Mouse (Mus musculus): ENCODE data around the gene Tmem246. TPM values are rescaled to one million over a fixed set of nuclear protein-coding genes. Genes with fewer than 3 reads are reported as not detected.

The Tmem246 gene
- polyA plus RNA-seq, 1 experiment from 2014 or later = 62.6 TPM

- peak; percentile 60 for DNase-seq (ENCODE audit: low spot score)
- Histone ChIP-seq H3K36me3 (ENCODE audit: control insufficient read depth, insufficient read depth, low read length) (peaks cover 3% of the 10 kb centered on the region; the same call in 1 of the 2 replicates), H3K4me1 (replicated peaks; ENCODE audit: control insufficient read depth, insufficient read depth) (no peaks in the 10 kb centered on the region), H3K4me2 (replicated peaks; ENCODE audit: low read depth) (no peak overlapping the region), H3K9me3 (ENCODE audit: control insufficient read depth, low read length) (no peaks in the 10 kb centered on the region), H3K9ac (ENCODE audit: low read length) (no peak overlapping the region), H3K27me3 (ENCODE audit: control insufficient read depth, insufficient read depth, low read length) (no peaks in the 10 kb centered on the region), H3K27ac (replicated peaks) (peak overlapping the region; percentile 37), H3K4me3 (ENCODE audit: low read depth, low read length) (no peak overlapping the region)
- whole genome bisulfite sequencing = 68% methylated on average over 2 of the region's 2 CpGs
- TF ChIP-seq EP300 (optimal IDR thresholded peaks at IDR 0.05) = no peak
- no peak for TF ChIP-seq CTCF (IDR thresholded peaks at IDR 0.05; ENCODE audit: low read depth)
- ATAC-seq (ENCODE audit: low FRiP score, low TSS enrichment) = peak; percentile 86
These were observed 7.5 kb downstream of the Tmem246 start for GRCm38 (mm10) chr4:49590152-49590551.

DNA sequence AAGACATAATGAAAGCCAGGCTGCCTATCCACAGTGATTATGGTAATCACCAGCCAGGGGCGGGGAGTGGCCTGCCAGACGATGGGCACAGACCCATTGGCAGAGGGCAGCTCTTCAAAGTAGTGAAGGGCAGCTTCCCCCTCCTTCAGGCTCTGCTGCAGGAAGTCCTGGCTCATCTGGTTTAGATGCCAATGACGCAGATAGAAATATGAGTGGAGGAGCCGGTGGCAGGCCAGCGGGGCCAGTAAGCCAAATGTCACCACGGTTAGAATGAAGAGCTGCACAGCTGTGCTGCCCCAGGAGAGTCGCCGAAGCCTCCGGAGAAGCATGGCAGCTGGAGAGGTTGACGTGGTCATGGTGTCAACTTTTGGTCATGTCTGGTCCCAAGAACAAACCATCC, 10.9 kb downstream of the Tmem246 start:
- H3K27me3 ChIP-seq (ENCODE audit: control insufficient read depth, insufficient read depth, low read length) = no peaks in the 10 kb centered on the region
- TF ChIP-seq EP300 (optimal IDR thresholded peaks at IDR 0.05) (no peak), CTCF (IDR thresholded peaks at IDR 0.05; ENCODE audit: low read depth) (no peak)
- H3K9ac ChIP-seq (ENCODE audit: low read length) = no peak overlapping the region
- H3K9me3 ChIP-seq (ENCODE audit: control insufficient read depth, low read length) = no peaks in the 10 kb centered on the region
- 91% methylated on average over 10 of the region's 10 CpGs for WGBS
- DNase-seq (ENCODE audit: low spot score) (no peak), ATAC-seq (ENCODE audit: low FRiP score, low TSS enrichment) (no peak)
- no peak overlapping the region for H3K4me3 ChIP-seq (ENCODE audit: low read depth, low read length)
- no peak overlapping the region for H3K27ac ChIP-seq (replicated peaks)
- H3K4me2 ChIP-seq (replicated peaks; ENCODE audit: low read depth) = no peak overlapping the region
- peaks cover 3% of the 10 kb centered on the region; the same call in 1 of the 2 replicates for H3K36me3 ChIP-seq (ENCODE audit: control insufficient read depth, insufficient read depth, low read length)
- no peaks in the 10 kb centered on the region for H3K4me1 ChIP-seq (replicated peaks; ENCODE audit: control insufficient read depth, insufficient read depth)

DNA sequence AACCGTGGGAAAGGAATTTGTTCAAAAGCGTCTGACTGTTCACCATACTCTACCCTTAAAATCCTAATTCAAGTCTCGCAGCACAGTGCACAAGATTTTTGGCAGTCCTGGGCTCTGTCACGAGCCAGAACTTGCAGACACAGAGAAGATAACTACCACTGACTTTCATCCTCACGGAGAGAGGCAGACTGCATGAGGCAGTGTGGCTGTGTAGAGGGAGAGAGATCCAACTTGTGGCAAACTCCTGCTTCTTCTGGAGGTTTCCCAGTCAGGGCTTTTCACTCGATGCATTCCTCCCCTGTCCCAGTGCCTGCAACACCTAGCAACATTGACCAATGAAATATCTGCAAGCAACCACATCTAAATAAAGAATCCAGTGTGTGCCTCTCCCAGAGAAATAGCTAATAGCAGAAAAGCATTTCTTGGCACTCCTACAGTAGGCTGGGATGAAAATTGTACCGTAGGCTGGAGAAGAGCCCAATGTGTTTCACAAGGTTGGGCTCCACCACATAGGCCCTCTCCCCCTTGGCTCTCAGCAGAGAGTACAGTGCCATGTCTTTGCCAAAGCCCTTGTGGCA, 12.1 kb downstream of the Tmem246 start:
- 41% methylated on average over 7 of the region's 7 CpGs for WGBS
- no peak overlapping the region for H3K4me3 ChIP-seq (ENCODE audit: low read depth, low read length)
- H3K4me1 ChIP-seq (replicated peaks; ENCODE audit: control insufficient read depth, insufficient read depth) = no peaks in the 10 kb centered on the region
- H3K36me3 ChIP-seq (ENCODE audit: control insufficient read depth, insufficient read depth, low read length) = peaks cover 3% of the 10 kb centered on the region; the same call in 1 of the 2 replicates
- H3K27me3 ChIP-seq (ENCODE audit: control insufficient read depth, insufficient read depth, low read length) = no peaks in the 10 kb centered on the region
- H3K4me2 ChIP-seq (replicated peaks; ENCODE audit: low read depth) = no peak overlapping the region
- no peak for ATAC-seq (ENCODE audit: low FRiP score, low TSS enrichment)
- no peak overlapping the region for H3K9ac ChIP-seq (ENCODE audit: low read length)
- TF ChIP-seq CTCF (IDR thresholded peaks at IDR 0.05; ENCODE audit: low read depth) = no peak
- no peak for TF ChIP-seq EP300 (optimal IDR thresholded peaks at IDR 0.05)
- no peak for DNase-seq (ENCODE audit: low spot score)
- no peaks in the 10 kb centered on the region for H3K9me3 ChIP-seq (ENCODE audit: control insufficient read depth, low read length)
- peak overlapping the region; percentile 73 for H3K27ac ChIP-seq (replicated peaks)

DNA sequence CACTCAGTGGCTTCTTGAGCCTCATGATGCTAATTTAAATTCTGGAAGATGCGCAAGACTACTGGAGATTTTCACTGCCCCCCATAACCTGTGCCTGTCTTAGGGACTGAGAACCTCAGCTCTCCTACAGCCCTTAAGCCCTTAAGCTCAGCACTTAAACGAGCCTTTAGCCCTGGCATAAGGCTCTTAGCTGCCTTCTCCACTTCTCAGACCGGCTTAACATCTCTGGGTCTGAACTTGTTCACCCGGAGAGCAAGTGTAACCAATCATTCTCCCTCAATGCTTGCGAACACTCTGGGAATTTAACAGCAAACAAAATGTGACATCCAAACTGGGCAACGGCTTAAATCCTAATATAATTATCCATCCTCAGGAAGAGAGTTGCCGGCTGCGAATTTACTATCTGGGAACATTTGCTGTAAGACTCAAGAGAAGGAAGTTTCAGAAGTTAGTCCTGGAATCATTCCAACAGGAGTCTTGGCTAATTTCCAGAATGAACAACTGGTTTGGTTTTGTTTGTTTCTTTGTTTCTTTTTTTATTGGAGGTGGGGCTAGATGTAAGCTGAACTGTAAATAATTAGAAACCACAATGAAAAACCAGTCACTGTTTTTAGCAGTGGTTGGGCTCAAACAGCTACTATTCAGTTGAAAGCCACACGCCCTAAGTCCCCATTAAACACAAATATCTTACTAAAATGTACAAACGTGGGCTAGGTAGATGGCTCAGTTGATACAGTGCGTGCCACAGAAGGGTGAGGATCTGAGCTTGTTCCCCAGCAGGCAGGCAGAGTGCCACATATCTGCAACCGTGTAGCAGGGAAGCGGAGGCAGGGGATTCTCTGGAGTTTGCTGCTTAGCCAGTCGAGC, 13.5 kb downstream of the Tmem246 start:
- DNase-seq (ENCODE audit: low spot score) (peak; percentile 56), ATAC-seq (ENCODE audit: low FRiP score, low TSS enrichment) (peak; percentile 68)
- whole genome bisulfite sequencing = 15% methylated on average over 14 of the region's 14 CpGs
- TF ChIP-seq CTCF (IDR thresholded peaks at IDR 0.05; ENCODE audit: low read depth) = no peak
- Histone ChIP-seq H3K36me3 (ENCODE audit: control insufficient read depth, insufficient read depth, low read length) (peaks cover 3% of the 10 kb centered on the region; the same call in 1 of the 2 replicates), H3K9me3 (ENCODE audit: control insufficient read depth, low read length) (no peaks in the 10 kb centered on the region), H3K9ac (ENCODE audit: low read length) (no peak overlapping the region), H3K4me3 (ENCODE audit: low read depth, low read length) (no peak overlapping the region), H3K4me2 (replicated peaks; ENCODE audit: low read depth) (no peak overlapping the region; the same call in 1 of the 2 replicates), H3K27me3 (ENCODE audit: control insufficient read depth, insufficient read depth, low read length) (no peaks in the 10 kb centered on the region), H3K4me1 (replicated peaks; ENCODE audit: control insufficient read depth, insufficient read depth) (no peaks in the 10 kb centered on the region), H3K27ac (replicated peaks) (peak overlapping the region; percentile 73)

GRCm38 (mm10) chr4:49581256-49581655, 16.4 kb downstream of the Tmem246 start:
- Histone ChIP-seq H3K27ac (replicated peaks) (no peak overlapping the region), H3K4me1 (replicated peaks; ENCODE audit: control insufficient read depth, insufficient read depth) (no peaks in the 10 kb centered on the region), H3K27me3 (ENCODE audit: control insufficient read depth, insufficient read depth, low read length) (no peaks in the 10 kb centered on the region), H3K36me3 (ENCODE audit: control insufficient read depth, insufficient read depth, low read length) (peaks cover 3% of the 10 kb centered on the region; the same call in 1 of the 2 replicates), H3K9ac (ENCODE audit: low read length) (no peak overlapping the region), H3K4me3 (ENCODE audit: low read depth, low read length) (no peak overlapping the region), H3K9me3 (ENCODE audit: control insufficient read depth, low read length) (no peaks in the 10 kb centered on the region), H3K4me2 (replicated peaks; ENCODE audit: low read depth) (no peak overlapping the region)
- DNase-seq (ENCODE audit: low spot score) (no peak), ATAC-seq (ENCODE audit: low FRiP score, low TSS enrichment) (no peak)
- WGBS = 72% methylated on average over 4 of the region's 4 CpGs
- TF ChIP-seq EP300 (optimal IDR thresholded peaks at IDR 0.05) (no peak), CTCF (IDR thresholded peaks at IDR 0.05; ENCODE audit: low read depth) (no peak)

DNA sequence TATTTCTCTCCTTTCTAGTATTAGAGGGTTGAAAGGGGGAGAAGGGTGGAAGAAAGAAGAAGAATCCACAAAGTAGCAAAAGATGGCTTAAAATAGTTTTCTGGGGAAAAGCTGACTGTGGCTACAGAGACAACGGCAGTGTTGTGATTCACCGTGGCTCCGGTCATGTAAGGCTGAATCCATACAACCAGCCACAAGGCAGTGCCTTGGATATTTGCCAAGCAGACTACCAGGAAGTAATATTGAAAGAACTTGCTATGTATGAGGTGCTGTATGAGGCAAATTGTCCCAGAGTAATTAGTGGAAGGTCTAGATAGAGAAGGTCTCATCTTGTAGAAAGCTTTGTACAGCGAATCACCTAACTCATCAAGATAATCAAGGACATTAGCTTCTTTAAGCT, 25.5 kb downstream of the Tmem246 start:
- H3K27me3 ChIP-seq (ENCODE audit: control insufficient read depth, insufficient read depth, low read length) = no peaks in the 10 kb centered on the region
- H3K4me1 ChIP-seq (replicated peaks; ENCODE audit: control insufficient read depth, insufficient read depth) = no peaks in the 10 kb centered on the region
- H3K36me3 ChIP-seq (ENCODE audit: control insufficient read depth, insufficient read depth, low read length) = no peaks in the 10 kb centered on the region
- no peak overlapping the region for H3K4me2 ChIP-seq (replicated peaks; ENCODE audit: low read depth)
- no peak overlapping the region for H3K9ac ChIP-seq (ENCODE audit: low read length)
- no peak overlapping the region for H3K27ac ChIP-seq (replicated peaks)
- no peaks in the 10 kb centered on the region for H3K9me3 ChIP-seq (ENCODE audit: control insufficient read depth, low read length)
- peak; percentile 55 for DNase-seq (ENCODE audit: low spot score)
- WGBS = 64% methylated on average over 4 of the region's 4 CpGs
- ATAC-seq (ENCODE audit: low FRiP score, low TSS enrichment) = peak; percentile 82
- TF ChIP-seq EP300 (optimal IDR thresholded peaks at IDR 0.05) (no peak), CTCF (IDR thresholded peaks at IDR 0.05; ENCODE audit: low read depth) (no peak)
- H3K4me3 ChIP-seq (ENCODE audit: low read depth, low read length) = no peak overlapping the region
